Mouse (Mus musculus): ENCODE results near the gene Rfx8. TPM values are rescaled to one million over a fixed set of nuclear protein-coding genes. Genes with fewer than 3 reads are reported as not detected.
"Not testable (repeated sequence)": the region's sequence is repeated elsewhere in the genome, so short reads cannot be mapped to it uniquely, and the experiment has no call there.

The Rfx8 gene
- polyA plus RNA-seq, 1 experiment from 2014 or later: 0.23 TPM

DNA sequence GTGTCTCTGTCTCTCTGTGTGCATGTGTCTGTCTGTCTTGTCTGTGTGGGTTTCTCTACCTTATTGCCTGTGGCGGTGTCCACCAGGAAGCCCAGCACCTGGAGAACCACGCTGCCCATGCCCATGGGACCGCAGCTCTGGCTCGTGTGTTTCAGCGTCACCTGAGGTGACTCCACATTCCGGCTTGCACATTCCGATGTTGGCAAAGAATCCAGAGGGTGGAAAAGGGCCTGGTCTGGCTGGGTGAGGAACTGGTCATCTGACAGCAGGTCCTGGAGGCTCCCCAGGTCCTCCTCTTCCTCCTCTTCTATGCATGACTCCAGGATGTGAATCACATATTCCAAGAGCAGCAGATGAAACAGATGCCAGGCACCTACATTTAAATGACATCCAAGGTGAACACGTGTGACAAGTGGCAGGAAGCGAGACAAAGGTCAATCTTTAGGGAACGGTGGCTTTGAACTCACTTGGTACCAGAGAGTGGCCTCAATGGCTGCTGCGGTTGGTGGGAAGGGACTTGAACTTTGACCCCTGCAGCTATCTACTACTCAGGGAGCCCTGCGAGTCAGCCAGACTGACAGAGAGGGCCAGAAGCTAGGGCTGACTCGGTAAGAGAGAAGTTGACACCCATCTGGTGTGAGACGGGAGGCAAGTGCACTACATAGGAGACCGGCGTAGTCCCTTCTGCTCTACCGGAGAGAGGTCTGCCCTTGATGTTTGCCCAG is 50.4 kb downstream of the Rfx8 start:
- Histone ChIP-seq H3K27ac (ENCODE audit: low read depth, low read length) (no peak overlapping the region), H3K36me3 (ENCODE audit: control insufficient read depth, insufficient read depth, low read length) (no peaks in the 10 kb centered on the region), H3K9me3 (ENCODE audit: control insufficient read depth, low read length) (no peaks in the 10 kb centered on the region), H3K4me2 (ENCODE audit: low read length) (no peak overlapping the region), H3K4me1 (ENCODE audit: control insufficient read depth, insufficient read depth, low read depth, low read length) (no peaks in the 10 kb centered on the region), H3K9ac (ENCODE audit: low read depth, low read length) (no peak overlapping the region), H3K4me3 (ENCODE audit: low read length) (no peak overlapping the region), H3K27me3 (replicated peaks; ENCODE audit: control insufficient read depth, insufficient read depth, low read length) (no peaks in the 10 kb centered on the region)
- WGBS: 91% methylated on average over 17 of the region's 17 CpGs
- no peak for ATAC-seq

DNA sequence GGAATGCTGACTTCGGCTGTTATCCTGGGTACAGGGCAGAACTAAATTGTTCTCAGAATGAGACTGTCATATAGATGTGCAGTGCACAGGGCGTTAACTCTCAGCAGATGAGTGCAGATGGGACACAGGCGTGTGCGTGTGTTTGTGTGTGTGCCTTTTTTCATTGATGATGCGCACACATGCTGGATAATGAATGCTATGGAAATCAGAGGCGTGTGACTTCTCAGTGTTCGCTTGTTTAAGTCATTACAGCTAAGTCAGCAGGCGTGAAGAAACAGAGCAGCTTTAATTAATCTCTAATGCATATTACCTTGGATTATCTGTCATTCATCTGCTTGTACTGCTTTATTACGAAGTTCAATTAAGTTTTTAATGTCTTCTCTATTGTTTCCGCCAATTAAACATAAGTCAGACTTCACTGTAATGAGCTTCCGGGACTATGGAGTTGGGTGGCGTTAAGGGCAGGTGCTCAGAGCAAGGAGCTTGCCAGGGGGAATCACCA is 54.0 kb downstream of the Rfx8 start:
- WGBS: 52% methylated on average over 12 of the region's 12 CpGs

DNA sequence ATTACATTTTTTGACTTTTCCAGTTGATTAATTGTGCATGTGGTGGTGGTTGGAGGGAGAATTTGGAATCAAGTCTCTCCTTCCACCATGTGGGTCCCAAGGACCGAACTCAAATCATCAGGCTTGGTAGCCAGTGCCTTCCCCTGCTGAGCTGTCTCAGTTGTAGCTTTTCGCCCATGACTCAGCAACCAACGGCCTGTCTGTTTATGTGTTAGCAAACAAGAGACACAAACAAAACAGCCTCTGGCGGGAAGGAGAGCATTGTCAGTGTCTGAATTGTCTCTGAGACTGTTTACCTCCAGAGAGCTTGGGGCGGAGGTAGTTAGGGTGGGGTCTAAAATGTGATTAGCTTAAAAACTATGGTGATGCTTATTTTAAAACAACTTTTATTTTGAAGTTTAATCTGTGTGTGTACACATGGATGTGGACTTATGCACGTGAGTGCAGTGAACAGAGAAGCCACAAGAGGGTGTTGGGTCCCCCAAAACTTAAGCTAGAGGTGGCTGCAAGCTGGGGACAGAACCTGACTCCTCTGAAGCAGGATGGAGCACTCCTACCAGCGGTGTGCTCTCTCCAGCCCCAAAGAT is 56.7 kb downstream of the Rfx8 start:
- Histone ChIP-seq H3K27me3 (replicated peaks; ENCODE audit: control insufficient read depth, insufficient read depth, low read length) (no peaks in the 10 kb centered on the region), H3K27ac (ENCODE audit: low read depth, low read length) (no peak overlapping the region), H3K4me3 (ENCODE audit: low read length) (no peak overlapping the region), H3K9ac (ENCODE audit: low read depth, low read length) (no peak overlapping the region), H3K9me3 (ENCODE audit: control insufficient read depth, low read length) (peaks cover 2% of the 10 kb centered on the region; the same call in 1 of the 2 replicates), H3K4me1 (ENCODE audit: control insufficient read depth, insufficient read depth, low read depth, low read length) (no peaks in the 10 kb centered on the region), H3K4me2 (ENCODE audit: low read length) (no peak overlapping the region), H3K36me3 (ENCODE audit: control insufficient read depth, insufficient read depth, low read length) (no peaks in the 10 kb centered on the region)
- ATAC-seq: no peak
- 85% methylated on average over 7 of the region's 7 CpGs for WGBS

More for the DNA sequence above, 54.0 kb downstream of the Rfx8 start:
- no peaks in the 10 kb centered on the region for H3K4me1 ChIP-seq (ENCODE audit: control insufficient read depth, insufficient read depth, low read depth, low read length)
- no peaks in the 10 kb centered on the region for H3K36me3 ChIP-seq (ENCODE audit: control insufficient read depth, insufficient read depth, low read length)
- H3K4me2 ChIP-seq (ENCODE audit: low read length): no peak overlapping the region
- H3K27me3 ChIP-seq (replicated peaks; ENCODE audit: control insufficient read depth, insufficient read depth, low read length): no peaks in the 10 kb centered on the region
- no peak overlapping the region for H3K4me3 ChIP-seq (ENCODE audit: low read length)
- ATAC-seq: peak; percentile 60
- H3K9ac ChIP-seq (ENCODE audit: low read depth, low read length): no peak overlapping the region
- H3K27ac ChIP-seq (ENCODE audit: low read depth, low read length): no peak overlapping the region
- peaks cover 2% of the 10 kb centered on the region; the same call in 1 of the 2 replicates for H3K9me3 ChIP-seq (ENCODE audit: control insufficient read depth, low read length)

DNA sequence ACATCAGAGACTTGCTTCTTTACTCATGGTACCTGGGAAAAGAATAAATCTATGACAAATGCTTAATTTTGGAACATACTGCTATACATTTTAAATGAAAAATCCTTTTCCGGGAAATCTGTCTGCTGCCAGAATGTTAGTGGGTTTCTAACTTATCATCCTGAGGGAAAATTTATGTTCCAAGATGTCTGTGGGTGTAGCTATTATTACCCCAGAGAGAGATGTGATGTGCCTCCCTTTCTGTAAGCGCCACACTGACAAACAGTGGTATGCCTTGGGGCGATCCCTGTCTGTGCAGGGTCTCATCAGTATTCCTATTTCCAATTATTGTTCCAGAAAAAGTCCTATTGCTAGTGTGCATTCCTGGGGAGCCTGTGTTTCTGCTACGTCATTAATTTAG is 57.7 kb downstream of the Rfx8 start:
- H3K27me3 ChIP-seq (replicated peaks; ENCODE audit: control insufficient read depth, insufficient read depth, low read length): no peaks in the 10 kb centered on the region
- H3K9ac ChIP-seq (ENCODE audit: low read depth, low read length): no peak overlapping the region
- 0 out of 2 replicates have a peak, but pooled peaks have one; percentile 34 for ATAC-seq
- no peak overlapping the region for H3K4me2 ChIP-seq (ENCODE audit: low read length)
- 55% methylated on average over 4 of the region's 4 CpGs for WGBS
- no peaks in the 10 kb centered on the region for H3K36me3 ChIP-seq (ENCODE audit: control insufficient read depth, insufficient read depth, low read length)
- H3K4me1 ChIP-seq (ENCODE audit: control insufficient read depth, insufficient read depth, low read depth, low read length): no peaks in the 10 kb centered on the region
- H3K4me3 ChIP-seq (ENCODE audit: low read length): no peak overlapping the region
- H3K27ac ChIP-seq (ENCODE audit: low read depth, low read length): no peak overlapping the region
- peaks cover 5% of the 10 kb centered on the region; the same call in 1 of the 2 replicates for H3K9me3 ChIP-seq (ENCODE audit: control insufficient read depth, low read length)

DNA sequence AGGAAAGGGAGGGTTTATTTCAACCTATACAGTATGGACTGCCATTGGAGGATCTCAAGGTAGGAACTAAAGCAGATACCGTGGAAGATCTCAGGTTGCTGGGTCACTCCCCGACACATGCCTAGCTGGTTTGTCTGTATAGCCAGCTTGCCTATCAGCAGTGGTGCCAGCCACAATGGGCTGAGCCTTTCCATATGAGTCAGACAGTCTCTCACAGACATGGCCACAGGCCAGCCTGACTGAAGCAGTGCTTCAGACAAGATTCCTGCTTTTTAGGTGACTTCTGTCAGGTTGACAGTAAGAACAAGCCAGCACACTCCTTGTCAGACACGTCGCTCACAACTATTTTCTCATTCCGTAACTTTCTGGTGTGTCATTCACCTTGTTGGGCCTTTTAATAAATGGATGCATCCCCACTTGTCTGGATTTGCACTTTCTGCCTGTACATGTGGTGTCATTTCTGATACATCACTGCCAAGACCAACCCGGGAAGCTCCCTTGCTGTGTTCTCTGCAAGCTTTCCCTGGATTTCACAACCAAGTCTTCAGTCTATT is 63.7 kb downstream of the Rfx8 start:
- Histone ChIP-seq H3K36me3 (ENCODE audit: control insufficient read depth, insufficient read depth, low read length) (no peaks in the 10 kb centered on the region), H3K4me1 (ENCODE audit: control insufficient read depth, insufficient read depth, low read depth, low read length) (no peaks in the 10 kb centered on the region), H3K27me3 (replicated peaks; ENCODE audit: control insufficient read depth, insufficient read depth, low read length) (no peaks in the 10 kb centered on the region; the same call in 1 of the 2 replicates), H3K27ac (ENCODE audit: low read depth, low read length) (no peak overlapping the region), H3K4me2 (ENCODE audit: low read length) (no peak overlapping the region), H3K9me3 (ENCODE audit: control insufficient read depth, low read length) (0 out of 2 replicates have a peak, but pooled peaks cover 2% of the 10 kb centered on the region), H3K9ac (ENCODE audit: low read depth, low read length) (no peak overlapping the region), H3K4me3 (ENCODE audit: low read length) (no peak overlapping the region)
- WGBS: 87% methylated on average over 6 of the region's 6 CpGs
- no peak for ATAC-seq

DNA sequence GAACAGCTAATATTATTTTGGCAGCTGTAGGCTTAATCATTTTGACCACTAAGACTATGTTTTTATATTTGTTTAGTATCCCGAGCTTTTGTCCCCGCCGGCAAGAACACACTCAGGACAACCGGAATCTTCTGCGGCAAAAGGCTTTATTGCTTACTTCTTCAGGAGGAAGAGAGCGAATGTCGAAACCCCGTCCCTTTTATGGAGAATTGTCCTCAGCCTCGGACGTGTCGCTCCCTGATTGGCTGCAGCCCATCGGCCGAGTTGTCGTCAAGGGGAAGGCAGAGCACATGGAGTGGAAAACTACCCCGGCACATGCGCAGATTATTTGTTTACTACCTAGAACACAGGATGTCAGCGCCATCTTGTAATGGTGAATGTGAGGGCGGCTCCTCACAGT is 65.9 kb downstream of the Rfx8 start:
- H3K27me3 ChIP-seq (replicated peaks; ENCODE audit: control insufficient read depth, insufficient read depth, low read length); H3K36me3 ChIP-seq (ENCODE audit: control insufficient read depth, insufficient read depth, low read length); H3K27ac ChIP-seq (ENCODE audit: low read depth, low read length); H3K9me3 ChIP-seq (ENCODE audit: control insufficient read depth, low read length); H3K4me1 ChIP-seq (ENCODE audit: control insufficient read depth, insufficient read depth, low read depth, low read length); ATAC-seq; H3K4me2 ChIP-seq (ENCODE audit: low read length); H3K4me3 ChIP-seq (ENCODE audit: low read length); H3K9ac ChIP-seq (ENCODE audit: low read depth, low read length): not testable (repeated sequence)
- 90% methylated on average over 18 of the region's 18 CpGs for WGBS

DNA sequence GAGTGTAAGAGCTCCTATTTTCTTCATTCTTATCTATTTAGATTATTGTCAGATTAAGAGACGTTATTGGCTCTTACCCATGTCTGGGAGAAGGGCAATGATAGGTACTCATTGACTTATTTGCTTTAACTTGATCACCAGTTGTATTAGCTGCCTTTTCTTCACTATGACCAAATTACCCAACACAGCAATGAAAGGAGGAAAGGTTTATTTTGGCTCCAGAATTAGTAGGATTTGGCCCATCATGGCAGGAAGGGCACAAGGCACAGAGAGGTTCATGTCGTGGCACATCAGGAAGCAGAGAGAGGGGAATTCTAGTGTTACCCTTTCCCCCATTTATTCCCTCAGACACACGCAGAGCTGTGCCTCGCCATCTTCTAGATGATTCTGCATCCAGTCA is 67.8 kb downstream of the Rfx8 start:
- ATAC-seq: no peak
- peaks cover 2% of the 10 kb centered on the region; the same call in 1 of the 2 replicates for H3K4me1 ChIP-seq (ENCODE audit: control insufficient read depth, insufficient read depth, low read depth, low read length)

DNA sequence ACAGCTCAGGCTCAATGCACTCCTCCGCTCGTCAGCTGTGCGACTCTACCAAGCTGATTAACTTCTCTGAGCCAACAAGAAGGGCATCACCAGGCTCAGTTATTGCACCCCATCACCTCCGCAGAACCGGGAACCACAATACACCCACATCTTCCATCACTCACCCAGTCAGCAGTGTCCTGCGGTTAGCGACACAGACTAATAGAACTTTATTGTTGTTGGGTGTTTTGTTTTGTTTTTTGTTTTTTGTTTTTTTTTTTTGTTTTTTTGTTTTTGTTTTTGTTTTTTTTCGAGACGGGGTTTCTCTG is 69.6 kb downstream of the Rfx8 start, which contains the start of gene Creg2:
Gene Creg2 (minus strand): TSS at position 234 of the 308 bp plus-strand sequence.
- no peaks in the 10 kb centered on the region for H3K36me3 ChIP-seq (ENCODE audit: control insufficient read depth, insufficient read depth, low read length)
- peak within 1 kb of the TSS; percentile 75 for H3K4me3 ChIP-seq (ENCODE audit: low read length)
- H3K4me2 ChIP-seq (ENCODE audit: low read length): peak within 1 kb of the TSS; percentile 99
- peaks cover 5% of the 10 kb centered on the region; the same call in 1 of the 2 replicates for H3K4me1 ChIP-seq (ENCODE audit: control insufficient read depth, insufficient read depth, low read depth, low read length)
- peak within 1 kb of the TSS; percentile 84 for H3K27ac ChIP-seq (ENCODE audit: low read depth, low read length)
- H3K27me3 ChIP-seq (replicated peaks; ENCODE audit: control insufficient read depth, insufficient read depth, low read length): no peaks in the 10 kb centered on the region; the same call in 1 of the 2 replicates
- ATAC-seq: no peak
- WGBS: 32% methylated on average over 9 of the region's 9 CpGs
- H3K9me3 ChIP-seq (ENCODE audit: control insufficient read depth, low read length): no peaks in the 10 kb centered on the region
- H3K9ac ChIP-seq (ENCODE audit: low read depth, low read length): peak within 1 kb of the TSS; percentile 80

More for the DNA sequence above, 67.8 kb downstream of the Rfx8 start:
- Histone ChIP-seq H3K36me3 (ENCODE audit: control insufficient read depth, insufficient read depth, low read length) (no peaks in the 10 kb centered on the region), H3K27ac (ENCODE audit: low read depth, low read length) (no peak overlapping the region), H3K4me3 (ENCODE audit: low read length) (no peak overlapping the region), H3K4me2 (ENCODE audit: low read length) (no peak overlapping the region), H3K9me3 (ENCODE audit: control insufficient read depth, low read length) (no peaks in the 10 kb centered on the region), H3K27me3 (replicated peaks; ENCODE audit: control insufficient read depth, insufficient read depth, low read length) (no peaks in the 10 kb centered on the region; the same call in 1 of the 2 replicates), H3K9ac (ENCODE audit: low read depth, low read length) (no peak overlapping the region)
- WGBS: 84% methylated on average over 4 of the region's 4 CpGs
